Mouse (Mus musculus): ENCODE measurements around the gene Wdr48. TPM values are rescaled to one million over a fixed set of nuclear protein-coding genes. Genes with fewer than 3 reads are reported as not detected.

The Wdr48 gene
- polyA plus RNA-seq, 1 experiment from 2014 or later: 13.9 TPM

- H3K4me2 ChIP-seq (ENCODE audit: low read depth, low read length): no peak overlapping the region
- ATAC-seq (no peak), DNase-seq (no peak)
- H3K9ac ChIP-seq (replicated peaks): no peak overlapping the region
- peak overlapping the region; percentile 40 for H3K27ac ChIP-seq (ENCODE audit: low read depth)
- TF ChIP-seq EP300 (IDR thresholded peaks at IDR 0.05; ENCODE audit: low read depth) (no peak), CTCF (IDR thresholded peaks at IDR 0.05; ENCODE audit: low read depth) (no peak)
- H3K4me1 ChIP-seq (ENCODE audit: insufficient read depth): peaks cover 3% of the 10 kb centered on the region; the same call in 1 of the 2 replicates
- WGBS (ENCODE audit: insufficient replicate concordance): 65% methylated on average over 1 of the region's 1 CpGs
- no peaks in the 10 kb centered on the region for H3K9me3 ChIP-seq (ENCODE audit: low read length)
- no peaks in the 10 kb centered on the region for H3K27me3 ChIP-seq (ENCODE audit: insufficient read depth, low read length)
- H3K4me3 ChIP-seq (ENCODE audit: low read depth, low read length): no peak overlapping the region
- no peaks in the 10 kb centered on the region for H3K36me3 ChIP-seq (replicated peaks; ENCODE audit: insufficient read depth, low read length)
Observed at GRCm38 (mm10) chr9:119943326-119943725, 48.6 kb downstream of the Wdr48 start.

GRCm38 (mm10) chr9:119945173-119945900 is 50.7 kb downstream of the Wdr48 start:
- ATAC-seq (no peak), DNase-seq (peak; percentile 64)
- Histone ChIP-seq H3K36me3 (replicated peaks; ENCODE audit: insufficient read depth, low read length) (no peaks in the 10 kb centered on the region), H3K4me1 (ENCODE audit: insufficient read depth) (peaks cover 3% of the 10 kb centered on the region; the same call in 1 of the 2 replicates), H3K27ac (ENCODE audit: low read depth) (no peak overlapping the region), H3K9ac (replicated peaks) (no peak overlapping the region), H3K27me3 (ENCODE audit: insufficient read depth, low read length) (no peaks in the 10 kb centered on the region), H3K4me3 (ENCODE audit: low read depth, low read length) (no peak overlapping the region), H3K4me2 (ENCODE audit: low read depth, low read length) (no peak overlapping the region), H3K9me3 (ENCODE audit: low read length) (no peaks in the 10 kb centered on the region)
- TF ChIP-seq CTCF (IDR thresholded peaks at IDR 0.05; ENCODE audit: low read depth) (peak; percentile 81), EP300 (IDR thresholded peaks at IDR 0.05; ENCODE audit: low read depth) (no peak)
- 71% methylated on average over 12 of the region's 12 CpGs for WGBS (ENCODE audit: insufficient replicate concordance)

- Histone ChIP-seq H3K9me3 (ENCODE audit: low read length) (no peaks in the 10 kb centered on the region), H3K27ac (ENCODE audit: low read depth) (no peak overlapping the region), H3K36me3 (replicated peaks; ENCODE audit: insufficient read depth, low read length) (no peaks in the 10 kb centered on the region), H3K4me2 (ENCODE audit: low read depth, low read length) (no peak overlapping the region), H3K4me1 (ENCODE audit: insufficient read depth) (no peaks in the 10 kb centered on the region), H3K9ac (replicated peaks) (no peak overlapping the region), H3K4me3 (ENCODE audit: low read depth, low read length) (no peak overlapping the region), H3K27me3 (ENCODE audit: insufficient read depth, low read length) (no peaks in the 10 kb centered on the region)
- DNase-seq (no peak), ATAC-seq (no peak)
- TF ChIP-seq EP300 (IDR thresholded peaks at IDR 0.05; ENCODE audit: low read depth) (no peak), CTCF (IDR thresholded peaks at IDR 0.05; ENCODE audit: low read depth) (no peak)
- WGBS (ENCODE audit: insufficient replicate concordance): 23% methylated on average over 3 of the region's 3 CpGs
Observed at GRCm38 (mm10) chr9:119948804-119949203, 54.1 kb downstream of the Wdr48 start.

GRCm38 (mm10) chr9:119950434-119950833 is 55.8 kb downstream of the Wdr48 start:
- Histone ChIP-seq H3K27ac (ENCODE audit: low read depth) (no peak overlapping the region), H3K27me3 (ENCODE audit: insufficient read depth, low read length) (no peaks in the 10 kb centered on the region), H3K9ac (replicated peaks) (no peak overlapping the region), H3K4me1 (ENCODE audit: insufficient read depth) (no peaks in the 10 kb centered on the region), H3K4me3 (ENCODE audit: low read depth, low read length) (no peak overlapping the region), H3K36me3 (replicated peaks; ENCODE audit: insufficient read depth, low read length) (no peaks in the 10 kb centered on the region), H3K9me3 (ENCODE audit: low read length) (no peaks in the 10 kb centered on the region), H3K4me2 (ENCODE audit: low read depth, low read length) (no peak overlapping the region)
- TF ChIP-seq CTCF (IDR thresholded peaks at IDR 0.05; ENCODE audit: low read depth) (no peak), EP300 (IDR thresholded peaks at IDR 0.05; ENCODE audit: low read depth) (no peak)
- whole genome bisulfite sequencing (ENCODE audit: insufficient replicate concordance): 61% methylated on average over 6 of the region's 6 CpGs
- ATAC-seq: no peak
- DNase-seq: no peak

GRCm38 (mm10) chr9:119951388-119951787 is 56.7 kb downstream of the Wdr48 start:
- Histone ChIP-seq H3K9me3 (ENCODE audit: low read length) (no peaks in the 10 kb centered on the region), H3K4me2 (ENCODE audit: low read depth, low read length) (no peak overlapping the region), H3K27me3 (ENCODE audit: insufficient read depth, low read length) (no peaks in the 10 kb centered on the region), H3K4me1 (ENCODE audit: insufficient read depth) (no peaks in the 10 kb centered on the region), H3K4me3 (ENCODE audit: low read depth, low read length) (no peak overlapping the region), H3K27ac (ENCODE audit: low read depth) (no peak overlapping the region), H3K36me3 (replicated peaks; ENCODE audit: insufficient read depth, low read length) (no peaks in the 10 kb centered on the region), H3K9ac (replicated peaks) (no peak overlapping the region)
- TF ChIP-seq EP300 (IDR thresholded peaks at IDR 0.05; ENCODE audit: low read depth) (no peak), CTCF (IDR thresholded peaks at IDR 0.05; ENCODE audit: low read depth) (no peak)
- 77% methylated on average over 9 of the region's 9 CpGs for WGBS (ENCODE audit: insufficient replicate concordance)
- DNase-seq: no peak
- ATAC-seq: no peak

- H3K9me3 ChIP-seq (ENCODE audit: low read length): no peaks in the 10 kb centered on the region
- H3K27me3 ChIP-seq (ENCODE audit: insufficient read depth, low read length): no peaks in the 10 kb centered on the region
- TF ChIP-seq CTCF (IDR thresholded peaks at IDR 0.05; ENCODE audit: low read depth): no peak
- TF ChIP-seq EP300 (IDR thresholded peaks at IDR 0.05; ENCODE audit: low read depth): no peak
- no peak for DNase-seq
- H3K4me1 ChIP-seq (ENCODE audit: insufficient read depth): peaks cover 8% of the 10 kb centered on the region; the same call in 1 of the 2 replicates
- no peaks in the 10 kb centered on the region for H3K36me3 ChIP-seq (replicated peaks; ENCODE audit: insufficient read depth, low read length)
- no peak overlapping the region for H3K4me3 ChIP-seq (ENCODE audit: low read depth, low read length)
- no peak overlapping the region for H3K4me2 ChIP-seq (ENCODE audit: low read depth, low read length)
- no peak overlapping the region for H3K27ac ChIP-seq (ENCODE audit: low read depth)
- H3K9ac ChIP-seq (replicated peaks): no peak overlapping the region
- WGBS (ENCODE audit: insufficient replicate concordance): 71% methylated on average over 9 of the region's 9 CpGs
- ATAC-seq: no peak
Observed at GRCm38 (mm10) chr9:119958835-119959234, 64.2 kb downstream of the Wdr48 start.

All from liver, postnatal 0 days (tissue).